Mouse (Mus musculus): ENCODE results near the gene Ndufv3. TPM values are rescaled to one million over a fixed set of nuclear protein-coding genes. Genes with fewer than 3 reads are reported as not detected.
A peak's percentile ranks its signal among the peaks of the same experiment; 100 is the strongest.

Gene Ndufv3
- polyA plus RNA-seq, 2 experiments = 103 to 277 TPM

DNA sequence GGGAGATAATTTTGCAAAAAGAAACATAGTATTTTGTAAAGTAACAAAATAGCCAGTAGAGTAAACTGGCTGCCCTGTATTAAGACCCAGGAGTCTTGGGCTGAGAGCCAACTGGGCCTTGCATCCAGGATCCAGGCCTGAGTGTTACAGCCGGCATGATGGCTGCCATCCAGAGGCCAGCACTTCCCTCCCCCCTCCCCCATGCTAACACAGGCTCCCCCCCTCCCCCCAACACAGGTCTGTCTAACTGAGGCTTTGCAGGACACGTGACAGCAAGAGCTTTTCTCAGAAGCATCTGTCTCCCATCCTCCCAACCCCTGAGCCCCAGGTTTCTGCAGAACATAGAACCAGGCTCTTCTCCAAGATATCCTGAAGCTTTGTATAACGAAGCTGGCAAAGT is 980 bp downstream of the Ndufv3 start:
- no peak for ATAC-seq (ENCODE audit: low FRiP score, low read depth)
- TF ChIP-seq POLR2A (IDR thresholded peaks at IDR 0.05; ENCODE audit: borderline replicate concordance, extremely low read depth, insufficient read depth, insufficient read length) = no peak
- peak overlapping the region; percentile 76 for H3K4me2 ChIP-seq (replicated peaks; ENCODE audit: low read depth, low read length, severe bottlenecking)
- peak overlapping the region; percentile 59 for H3K9ac ChIP-seq (ENCODE audit: low read depth, low read length, severe bottlenecking)
- 10% methylated on average over 3 of the region's 3 CpGs for WGBS
- peaks cover 15% of the 10 kb centered on the region for H3K4me1 ChIP-seq (ENCODE audit: control insufficient read depth, insufficient read depth, low read length)
- H3K4me3 ChIP-seq (replicated peaks; ENCODE audit: low read length) = peak overlapping the region; percentile 75
- H3K36me3 ChIP-seq (ENCODE audit: control insufficient read depth, insufficient read depth, low read length) = peaks cover 27% of the 10 kb centered on the region
- no peaks in the 10 kb centered on the region for H3K9me3 ChIP-seq (ENCODE audit: control insufficient read depth, low read length)
- peak; percentile 64 for DNase-seq (ENCODE audit: low spot score)
- 0 out of 2 replicates have a peak overlapping the region, but pooled peaks have one; percentile 26 for H3K27ac ChIP-seq (replicated peaks; ENCODE audit: low read depth, low read length)
- H3K27me3 ChIP-seq (ENCODE audit: control insufficient read depth, insufficient read depth, low read length) = no peaks in the 10 kb centered on the region

DNA sequence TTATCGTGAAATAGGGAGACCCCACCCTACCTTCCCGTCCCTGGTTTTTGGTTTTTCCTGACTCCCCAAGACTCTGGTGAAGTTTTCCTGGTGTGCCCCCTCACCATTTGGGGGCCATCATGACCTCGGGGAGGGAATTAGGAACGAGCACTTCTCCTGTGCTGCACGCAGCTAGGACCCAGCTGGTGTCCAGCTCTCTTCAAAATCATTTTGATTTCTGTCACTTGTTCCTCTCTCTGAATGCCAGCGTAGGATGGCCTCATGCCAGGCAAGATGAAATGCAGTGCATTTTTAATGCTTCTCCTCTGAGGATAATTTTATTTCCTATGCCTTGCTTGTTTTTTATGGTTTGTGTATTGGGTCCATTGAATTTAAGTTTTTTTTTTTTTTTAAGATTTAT is 2.0 kb downstream of the Ndufv3 start:
- Histone ChIP-seq H3K4me1 (ENCODE audit: control insufficient read depth, insufficient read depth, low read length) (peaks cover 15% of the 10 kb centered on the region), H3K27me3 (ENCODE audit: control insufficient read depth, insufficient read depth, low read length) (no peaks in the 10 kb centered on the region), H3K36me3 (ENCODE audit: control insufficient read depth, insufficient read depth, low read length) (peaks cover 33% of the 10 kb centered on the region), H3K9ac (ENCODE audit: low read depth, low read length, severe bottlenecking) (no peak overlapping the region), H3K4me3 (replicated peaks; ENCODE audit: low read length) (no peak overlapping the region), H3K9me3 (ENCODE audit: control insufficient read depth, low read length) (no peaks in the 10 kb centered on the region), H3K27ac (replicated peaks; ENCODE audit: low read depth, low read length) (no peak overlapping the region), H3K4me2 (replicated peaks; ENCODE audit: low read depth, low read length, severe bottlenecking) (peak overlapping the region; percentile 76; the same call in 1 of the 2 replicates)
- TF ChIP-seq POLR2A (IDR thresholded peaks at IDR 0.05; ENCODE audit: borderline replicate concordance, extremely low read depth, insufficient read depth, insufficient read length) = no peak
- 91% methylated on average over 6 of the region's 6 CpGs for WGBS
- no peak for DNase-seq (ENCODE audit: low spot score)
- no peak for ATAC-seq (ENCODE audit: low FRiP score, low read depth)

DNA sequence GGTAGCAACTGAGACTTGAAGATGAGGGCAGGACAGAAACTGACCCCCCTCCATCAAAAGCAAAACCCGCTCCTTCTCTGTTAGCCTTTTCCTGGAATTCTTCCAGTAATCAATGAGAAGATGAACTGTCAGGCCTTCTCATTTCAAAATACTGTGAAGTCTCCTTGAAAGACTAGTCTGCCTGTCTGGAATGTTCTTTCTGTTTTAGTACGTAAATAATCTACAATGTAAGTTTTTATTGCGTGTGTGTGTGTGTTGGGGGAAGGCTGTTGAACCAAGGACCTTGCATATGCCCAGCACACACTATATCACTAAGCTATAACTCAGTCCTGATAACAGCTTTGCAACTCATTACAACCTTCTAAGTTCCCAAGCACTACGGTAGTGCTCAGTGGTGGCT is 5.2 kb downstream of the Ndufv3 start:
- no peak for TF ChIP-seq POLR2A (IDR thresholded peaks at IDR 0.05; ENCODE audit: borderline replicate concordance, extremely low read depth, insufficient read depth, insufficient read length)
- no peak overlapping the region for H3K4me3 ChIP-seq (replicated peaks; ENCODE audit: low read length)
- 90% methylated on average over 4 of the region's 4 CpGs for WGBS
- H3K4me2 ChIP-seq (replicated peaks; ENCODE audit: low read depth, low read length, severe bottlenecking) = no peak overlapping the region
- peaks cover 12% of the 10 kb centered on the region for H3K4me1 ChIP-seq (ENCODE audit: control insufficient read depth, insufficient read depth, low read length)
- DNase-seq (ENCODE audit: low spot score) (no peak), ATAC-seq (ENCODE audit: low FRiP score, low read depth) (no peak)
- no peak overlapping the region for H3K9ac ChIP-seq (ENCODE audit: low read depth, low read length, severe bottlenecking)
- H3K36me3 ChIP-seq (ENCODE audit: control insufficient read depth, insufficient read depth, low read length) = peaks cover 65% of the 10 kb centered on the region
- no peaks in the 10 kb centered on the region for H3K9me3 ChIP-seq (ENCODE audit: control insufficient read depth, low read length)
- H3K27me3 ChIP-seq (ENCODE audit: control insufficient read depth, insufficient read depth, low read length) = no peaks in the 10 kb centered on the region
- no peak overlapping the region for H3K27ac ChIP-seq (replicated peaks; ENCODE audit: low read depth, low read length)

DNA sequence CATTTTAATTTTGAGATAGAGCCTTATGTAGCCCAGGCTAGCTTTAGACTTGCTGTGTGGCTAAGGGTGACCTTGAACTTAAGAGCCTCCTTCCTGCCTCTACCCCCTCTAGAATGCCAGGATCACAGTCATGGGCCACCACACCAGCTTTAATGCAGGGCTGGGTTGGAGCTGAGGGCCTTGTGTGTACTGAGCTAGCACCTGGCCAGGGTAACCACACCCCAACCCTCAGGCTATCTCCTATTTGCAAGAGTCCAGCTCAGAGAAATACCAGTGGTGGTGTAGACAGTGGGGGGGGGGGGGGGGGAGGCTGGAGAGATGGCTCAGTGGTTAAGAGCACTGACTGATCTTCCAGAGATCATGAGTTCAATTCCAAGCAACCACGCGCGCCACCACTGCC is 5.9 kb downstream of the Ndufv3 start:
- no peak for TF ChIP-seq POLR2A (IDR thresholded peaks at IDR 0.05; ENCODE audit: borderline replicate concordance, extremely low read depth, insufficient read depth, insufficient read length)
- ATAC-seq (ENCODE audit: low FRiP score, low read depth) (no peak), DNase-seq (ENCODE audit: low spot score) (no peak)
- Histone ChIP-seq H3K27ac (replicated peaks; ENCODE audit: low read depth, low read length) (no peak overlapping the region), H3K27me3 (ENCODE audit: control insufficient read depth, insufficient read depth, low read length) (no peaks in the 10 kb centered on the region), H3K9me3 (ENCODE audit: control insufficient read depth, low read length) (no peaks in the 10 kb centered on the region), H3K9ac (ENCODE audit: low read depth, low read length, severe bottlenecking) (no peak overlapping the region), H3K4me3 (replicated peaks; ENCODE audit: low read length) (no peak overlapping the region), H3K4me2 (replicated peaks; ENCODE audit: low read depth, low read length, severe bottlenecking) (no peak overlapping the region), H3K4me1 (ENCODE audit: control insufficient read depth, insufficient read depth, low read length) (peaks cover 10% of the 10 kb centered on the region), H3K36me3 (ENCODE audit: control insufficient read depth, insufficient read depth, low read length) (peaks cover 69% of the 10 kb centered on the region)
- 97% methylated on average over 3 of the region's 3 CpGs for WGBS

DNA sequence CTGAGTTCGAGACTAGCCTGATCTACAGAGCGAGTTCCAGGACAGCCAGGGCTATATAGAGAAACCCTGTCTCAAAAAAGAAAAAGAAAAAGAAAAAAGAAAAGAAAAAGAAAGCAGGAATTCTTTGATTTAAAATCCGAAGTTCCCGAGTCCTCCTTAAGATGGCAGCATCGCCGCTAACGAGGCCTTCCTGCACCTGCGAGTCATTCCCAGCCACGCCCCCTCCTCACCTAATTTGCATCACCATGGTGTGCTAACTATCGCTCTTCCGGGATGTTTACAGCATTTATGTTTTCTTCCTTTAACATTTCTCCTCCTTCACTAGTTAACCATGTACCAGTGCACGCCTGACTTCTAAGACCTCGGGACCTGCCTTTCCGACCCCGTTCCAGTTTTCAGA is 9.4 kb downstream of the Ndufv3 start:
- no peak overlapping the region for H3K9ac ChIP-seq (ENCODE audit: low read depth, low read length, severe bottlenecking)
- no peak overlapping the region for H3K4me3 ChIP-seq (replicated peaks; ENCODE audit: low read length)
- no peaks in the 10 kb centered on the region for H3K4me1 ChIP-seq (ENCODE audit: control insufficient read depth, insufficient read depth, low read length)
- WGBS = 30% methylated on average over 15 of the region's 15 CpGs
- no peak overlapping the region for H3K4me2 ChIP-seq (replicated peaks; ENCODE audit: low read depth, low read length, severe bottlenecking)
- TF ChIP-seq POLR2A (IDR thresholded peaks at IDR 0.05; ENCODE audit: borderline replicate concordance, extremely low read depth, insufficient read depth, insufficient read length) = no peak
- H3K9me3 ChIP-seq (ENCODE audit: control insufficient read depth, low read length) = no peaks in the 10 kb centered on the region
- ATAC-seq (ENCODE audit: low FRiP score, low read depth) (no peak), DNase-seq (ENCODE audit: low spot score) (no peak)
- H3K27me3 ChIP-seq (ENCODE audit: control insufficient read depth, insufficient read depth, low read length) = no peaks in the 10 kb centered on the region
- H3K36me3 ChIP-seq (ENCODE audit: control insufficient read depth, insufficient read depth, low read length) = peaks cover 68% of the 10 kb centered on the region
- H3K27ac ChIP-seq (replicated peaks; ENCODE audit: low read depth, low read length) = no peak overlapping the region
